In the genomic region with DNA sequence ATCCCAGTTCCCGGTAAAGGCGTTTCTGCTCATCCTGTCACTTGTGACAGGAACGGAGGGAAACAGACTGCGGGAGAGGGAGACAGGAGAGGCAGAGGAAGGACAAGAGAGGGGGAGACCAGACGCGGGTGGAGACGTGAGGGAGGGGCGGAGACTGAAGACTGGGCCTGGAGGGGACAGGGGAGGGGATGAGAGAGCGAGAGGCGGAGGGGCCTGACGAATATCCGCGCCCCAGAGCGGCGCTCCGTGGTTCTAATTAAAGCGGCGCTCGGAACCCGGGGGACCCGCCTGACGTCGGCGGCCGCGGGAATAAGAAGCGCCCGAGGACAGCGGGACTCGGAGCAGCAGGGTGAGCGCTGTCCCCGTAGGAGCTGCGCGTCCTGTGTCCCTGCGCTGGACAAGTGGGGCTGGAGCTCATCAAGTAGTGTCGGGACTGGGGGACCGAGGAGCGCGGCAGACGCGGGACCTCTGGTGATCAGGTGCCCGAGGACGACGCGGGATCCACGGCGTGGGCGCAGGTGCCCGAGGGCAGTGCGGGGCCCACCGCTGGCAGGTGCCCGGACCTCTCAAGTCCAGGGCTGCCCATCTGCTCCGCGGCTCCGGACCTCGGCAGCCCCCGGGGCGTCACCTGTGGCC, we compare ENCODE assay signal across 8 mouse cellular contexts. TPM values are rescaled to one million over a fixed set of nuclear protein-coding genes. Genes with fewer than 3 reads are reported as not detected.
DNase-seq lines count a peak whose midpoint lies in the region; ATAC-seq and TF ChIP-seq lines count a peak whose summit lies in the region.

Gene Alkal2 (plus strand): TSS at position 337 of the 636 bp plus-strand sequence.

- peak within 1 kb of the TSS; percentile 39 for H3K4me3 ChIP-seq in lung, postnatal 0 days (ENCODE audit: low read depth, low read length)
- peak within 1 kb of the TSS; percentile 57 for H3K4me3 ChIP-seq in kidney, embryonic 16.5 days (ENCODE audit: low read length)
- peak within 1 kb of the TSS; percentile 44 for H3K4me3 ChIP-seq in midbrain, embryonic 16.5 days (ENCODE audit: low read depth, low read length)

- TF ChIP-seq CTCF in lung, postnatal 0 days (IDR thresholded peaks at IDR 0.05), result no peak

- DNase-seq in lung, postnatal 0 days (ENCODE audit: low spot score), result peak; percentile 7
- no peak for DNase-seq in lung, postnatal 14 days
- peak; percentile 54 for DNase-seq in embryo, embryonic 11 days
- DNase-seq in heart, adult 8-10 months (ENCODE audit: low spot score), result peak; percentile 29
- DNase-seq in urinary bladder, postnatal 10 days (ENCODE audit: low spot score), result no peak

- TF ChIP-seq EP300 in lung, postnatal 0 days (IDR thresholded peaks at IDR 0.05), result no peak

- no peak within 1 kb of the TSS for H3K27ac ChIP-seq in lung, postnatal 0 days (ENCODE audit: low read length)
- no peak within 1 kb of the TSS for H3K27ac ChIP-seq in kidney, embryonic 16.5 days (ENCODE audit: low read length)
- H3K27ac ChIP-seq in midbrain, embryonic 16.5 days (ENCODE audit: low read length), result no peak within 1 kb of the TSS

- ATAC-seq in lung, postnatal 0 days, result peak; percentile 28
- ATAC-seq in kidney, embryonic 16.5 days (ENCODE audit: low FRiP score, low TSS enrichment), result peak; percentile 76
- peak; percentile 70 for ATAC-seq in midbrain, embryonic 16.5 days
- ATAC-seq in erythroblast, adult 5-6 weeks (replicated peaks; ENCODE audit: low FRiP score, poor library complexity, severe bottlenecking), result no peak

- H3K27me3 ChIP-seq in lung, postnatal 0 days (replicated peaks; ENCODE audit: insufficient read depth, low read length), result peaks cover 30% of the 10 kb centered on the region
- H3K27me3 ChIP-seq in kidney, embryonic 16.5 days (ENCODE audit: insufficient read depth, low read length), result peaks cover 50% of the 10 kb centered on the region
- peaks cover 18% of the 10 kb centered on the region for H3K27me3 ChIP-seq in midbrain, embryonic 16.5 days (ENCODE audit: control insufficient read depth, insufficient read depth, low read depth, low read length)

- 1% methylated on average over 38 of the region's 58 CpGs for WGBS in lung, postnatal 0 days
- under 1% methylated on average over 58 of the region's 58 CpGs for WGBS in kidney, embryonic 16.5 days
- under 1% methylated on average over 57 of the region's 58 CpGs for WGBS in midbrain, embryonic 16.5 days

- H3K9me3 ChIP-seq in lung, postnatal 0 days (ENCODE audit: low read length), result no peaks in the 10 kb centered on the region
- no peaks in the 10 kb centered on the region for H3K9me3 ChIP-seq in kidney, embryonic 16.5 days (ENCODE audit: low read length)
- no peaks in the 10 kb centered on the region for H3K9me3 ChIP-seq in midbrain, embryonic 16.5 days (replicated peaks; ENCODE audit: control insufficient read depth, low read length, poor library complexity, severe bottlenecking)

- H3K4me2 ChIP-seq in lung, postnatal 0 days (replicated peaks; ENCODE audit: low read depth, low read length), result peak within 1 kb of the TSS; percentile 76
- H3K4me2 ChIP-seq in kidney, embryonic 16.5 days (replicated peaks; ENCODE audit: low read depth, low read length), result peak within 1 kb of the TSS; percentile 95
- H3K4me2 ChIP-seq in midbrain, embryonic 16.5 days (ENCODE audit: low read length), result peak within 1 kb of the TSS; percentile 99

- H3K36me3 ChIP-seq in lung, postnatal 0 days (ENCODE audit: insufficient read depth, low read length), result no peaks in the 10 kb centered on the region
- no peaks in the 10 kb centered on the region for H3K36me3 ChIP-seq in kidney, embryonic 16.5 days (ENCODE audit: insufficient read depth, low read length)
- no peaks in the 10 kb centered on the region for H3K36me3 ChIP-seq in midbrain, embryonic 16.5 days (ENCODE audit: control insufficient read depth, insufficient read depth, low read length)

- H3K4me1 ChIP-seq in lung, postnatal 0 days (ENCODE audit: insufficient read depth, low read depth, low read length), result peaks cover 6% of the 10 kb centered on the region; the same call in 1 of the 2 replicates
- H3K4me1 ChIP-seq in kidney, embryonic 16.5 days (ENCODE audit: insufficient read depth, low read length), result peaks cover 12% of the 10 kb centered on the region
- peaks cover 8% of the 10 kb centered on the region for H3K4me1 ChIP-seq in midbrain, embryonic 16.5 days (ENCODE audit: control insufficient read depth, insufficient read depth, low read length)

- H3K9ac ChIP-seq in lung, postnatal 0 days (replicated peaks; ENCODE audit: low read depth), result no peak within 1 kb of the TSS
- H3K9ac ChIP-seq in kidney, embryonic 16.5 days (replicated peaks; ENCODE audit: low read length), result peak within 1 kb of the TSS; percentile 50
- H3K9ac ChIP-seq in midbrain, embryonic 16.5 days (ENCODE audit: low read depth, low read length), result peak within 1 kb of the TSS; percentile 57

RNA-seq across cellular contexts. Expression of gene Alkal2, which starts in this region (rescaled TPM):
- polyA plus RNA-seq in lung, postnatal 0 days (2015; fragmentation: Nextera tagmentation; extraction: Ambion mirVana), result 0.08 TPM in 1 of 2 replicates, not detected in the other
- total RNA-seq in heart, adult 8-10 months (2022), result 1 to 10 TPM in 1 of 4 experiments, under 1 TPM in 3; 0.52 to 1.2 (median 0.81) TPM
- polyA plus RNA-seq in kidney, embryonic 16.5 days (2015; fragmentation: Nextera tagmentation; extraction: Ambion mirVana), result 0.31 and 0.36 TPM in 2 replicates
- polyA plus RNA-seq in midbrain, embryonic 16.5 days (2015; fragmentation: Nextera tagmentation; extraction: Ambion mirVana), result 0.20 and 0.51 TPM in 2 replicates
- total RNA-seq in erythroblast, adult 5-6 weeks (2015; ENCODE audit: low replicate concordance), result not detected in 2 replicates
- total RNA-seq in erythroblast, adult 5-6 weeks (2017; ENCODE audit: low replicate concordance), result not detected in 2 replicates

Comparison
In these comparisons a context has a peak if more than half of its experiments do, and no peak if none do; other contexts are left out.
1. Peak in DNase-seq, ATAC-seq, H3K4me3 ChIP-seq and H3K4me2 ChIP-seq in lung, postnatal 0 days; RNA of the gene not detected or under 1 TPM.
2. Peak in ATAC-seq, H3K4me3 ChIP-seq, H3K9ac ChIP-seq and H3K4me2 ChIP-seq in kidney, embryonic 16.5 days; RNA of the gene not detected or under 1 TPM.
3. Peak in ATAC-seq, H3K4me3 ChIP-seq, H3K9ac ChIP-seq and H3K4me2 ChIP-seq in midbrain, embryonic 16.5 days; RNA of the gene not detected or under 1 TPM.
4. DNase-seq: peak in embryo, embryonic 11 days (single experiment) and heart, adult 8-10 months (single experiment); none in lung, postnatal 14 days (single experiment) and urinary bladder, postnatal 10 days (single experiment).
5. Peak in every context shown above with its lines, with median percentiles within 50 percentile points of each other: H3K4me2 ChIP-seq and H3K4me3 ChIP-seq.